Mouse (Mus musculus) midbrain, embryonic 15.5 days (tissue): ENCODE results near the gene Ppp4r1. TPM values are rescaled to one million over a fixed set of nuclear protein-coding genes. Genes with fewer than 3 reads are reported as not detected.

ENCODE experiments used
- ATAC-seq: fragments of 200-750 bp; cut with Nextera tagmentation; replicated peaks from 2 replicates; pipeline ENCODE4 v1.8.0; 2017; ENCODE audit warnings: moderate TSS enrichment
- H3K27ac ChIP-seq: fragments of 300-500 bp; sonication (generic); 2 replicates; pipeline ENCODE4 v1.5.1; 2015; ENCODE audit warnings: mild to moderate bottlenecking, inconsistent platforms
- H3K27me3 ChIP-seq: fragments of 300-500 bp; sonication (generic); replicated peaks from 2 replicates; pipeline ENCODE4 v1.6.1; 2015; ENCODE audit warnings: inconsistent platforms
- H3K36me3 ChIP-seq: fragments of 300-500 bp; sonication (generic); replicated peaks from 2 replicates; pipeline ENCODE4 v1.6.1; 2015; ENCODE audit warnings: inconsistent platforms
- H3K4me1 ChIP-seq: fragments of 300-500 bp; sonication (generic); 2 replicates; pipeline ENCODE4 v1.6.1; 2015; ENCODE audit warnings: inconsistent platforms
- H3K4me2 ChIP-seq: fragments of 300-500 bp; sonication (generic); 2 replicates; pipeline ENCODE4 v1.6.1; 2015; ENCODE audit warnings: inconsistent platforms, mild to moderate bottlenecking, moderate library complexity
- H3K4me3 ChIP-seq: fragments of 300-500 bp; sonication (generic); 2 replicates; pipeline ENCODE4 v1.5.1; 2015; ENCODE audit warnings: mild to moderate bottlenecking, inconsistent platforms
- H3K9ac ChIP-seq: fragments of 300-500 bp; sonication (generic); 2 replicates; pipeline ENCODE4 v1.6.1; 2015; ENCODE audit warnings: mild to moderate bottlenecking, inconsistent platforms
- H3K9me3 ChIP-seq: fragments of 300-500 bp; sonication (generic); 2 replicates; pipeline ENCODE4 v1.6.1; 2016; ENCODE audit warnings: inconsistent platforms
- WGBS: fragments of 180-500 bp; shearing (Covaris S2); methylation state at CpG from one replicate; pipeline ENCODE4 v1.1.7; 2015; ENCODE audit warnings: mixed read lengths; 5-methylcytosine and 5-hydroxymethylcytosine counted together
- polyA plus RNA-seq: library from polyadenylated mRNA; unstranded; fragments of >200 nt; fragmentation: Nextera tagmentation; extraction: Ambion mirVana; gene quantifications from 2 replicates; pipeline ENCODE4 v1.2.1, GENCODE M21; 2015

Ppp4r1 gene
- polyA plus RNA-seq, 1 experiment from 2014 or later, result 49.2 TPM

DNA sequence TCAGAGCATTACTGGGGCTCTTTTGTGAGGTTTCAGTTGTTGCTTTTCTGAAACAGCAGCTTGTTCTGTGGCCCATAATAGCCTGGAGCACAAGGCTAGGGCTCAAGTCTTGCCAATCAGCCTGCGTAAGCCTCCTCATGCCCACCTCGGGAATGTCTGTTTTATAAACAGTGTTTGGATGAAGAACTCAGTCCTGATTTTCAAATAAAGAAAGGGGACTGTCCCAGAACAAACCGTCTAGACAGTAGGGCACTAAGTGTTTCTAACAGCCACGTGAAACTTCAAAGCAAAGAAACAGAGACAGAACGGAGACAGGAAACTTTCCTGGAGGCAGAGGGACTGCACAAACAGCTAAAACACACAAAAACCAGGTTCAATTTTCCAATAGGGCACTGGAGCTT is 89.3 kb downstream of the Ppp4r1 start:
- H3K9ac ChIP-seq, result no peak overlapping the region
- no peak overlapping the region for H3K4me2 ChIP-seq
- peaks cover 16% of the 10 kb centered on the region for H3K4me1 ChIP-seq
- H3K4me3 ChIP-seq, result no peak overlapping the region
- 44% methylated on average over 5 of the region's 5 CpGs for WGBS
- ATAC-seq, result no peak
- no peaks in the 10 kb centered on the region for H3K9me3 ChIP-seq
- H3K27me3 ChIP-seq, result no peaks in the 10 kb centered on the region
- H3K27ac ChIP-seq, result 0 out of 2 replicates have a peak overlapping the region, but pooled peaks have one; percentile 9
- peaks cover 3% of the 10 kb centered on the region; the same call in 1 of the 2 replicates for H3K36me3 ChIP-seq

DNA sequence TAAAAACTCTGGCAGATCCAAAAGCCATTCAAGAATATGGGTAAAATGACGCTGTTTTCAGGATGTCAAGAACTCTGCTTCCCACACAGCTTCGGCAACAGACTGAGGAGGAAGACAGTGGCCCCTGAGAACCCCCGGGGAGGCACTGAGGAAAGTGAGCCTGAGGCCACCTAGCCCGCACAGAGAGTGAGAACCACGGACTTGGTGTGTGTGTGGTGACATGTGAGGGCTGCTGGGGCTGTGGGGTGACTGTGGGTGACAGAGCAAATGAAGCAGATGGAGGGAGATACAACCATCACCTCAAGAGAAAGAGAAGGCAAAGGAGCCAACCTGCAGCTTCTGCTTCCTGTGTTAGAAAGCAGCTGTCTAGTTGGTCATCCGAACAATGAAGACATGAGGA is 89.7 kb downstream of the Ppp4r1 start:
- H3K4me1 ChIP-seq, result peaks cover 16% of the 10 kb centered on the region
- no peak overlapping the region for H3K4me2 ChIP-seq
- no peaks in the 10 kb centered on the region for H3K9me3 ChIP-seq
- no peak overlapping the region for H3K9ac ChIP-seq
- ATAC-seq, result no peak
- H3K27ac ChIP-seq, result 0 out of 2 replicates have a peak overlapping the region, but pooled peaks have one; percentile 9
- 76% methylated on average over 6 of the region's 6 CpGs for WGBS
- H3K27me3 ChIP-seq, result no peaks in the 10 kb centered on the region
- H3K4me3 ChIP-seq, result no peak overlapping the region
- H3K36me3 ChIP-seq, result peaks cover 3% of the 10 kb centered on the region; the same call in 1 of the 2 replicates

DNA sequence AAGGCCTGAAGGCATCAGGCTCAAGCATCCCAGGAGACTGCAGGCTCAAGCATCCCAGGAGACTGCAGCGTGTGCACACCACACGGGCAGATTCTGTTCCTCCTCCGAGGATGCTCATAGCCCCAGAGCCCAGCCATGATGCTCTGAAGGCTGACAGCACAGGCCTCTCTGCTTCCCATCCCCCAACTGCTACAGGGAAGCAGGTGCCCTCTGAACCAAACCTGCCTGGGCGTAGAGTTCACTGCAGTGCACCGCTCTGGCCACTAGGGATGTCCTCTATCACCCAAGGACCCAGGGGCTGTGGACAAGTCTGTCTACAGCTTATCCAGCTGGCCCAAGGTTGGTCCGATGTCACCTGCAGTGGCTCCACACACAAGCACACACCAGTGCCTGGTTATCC is 90.3 kb downstream of the Ppp4r1 start:
- Histone ChIP-seq H3K9me3 (no peaks in the 10 kb centered on the region), H3K4me3 (no peak overlapping the region), H3K9ac (no peak overlapping the region), H3K27ac (no peak overlapping the region), H3K4me1 (peaks cover 16% of the 10 kb centered on the region), H3K36me3 (no peaks in the 10 kb centered on the region), H3K27me3 (no peaks in the 10 kb centered on the region), H3K4me2 (no peak overlapping the region)
- ATAC-seq, result 0 out of 2 replicates have a peak, but pooled peaks have one; percentile 28
- WGBS, result 26% methylated on average over 6 of the region's 6 CpGs

DNA sequence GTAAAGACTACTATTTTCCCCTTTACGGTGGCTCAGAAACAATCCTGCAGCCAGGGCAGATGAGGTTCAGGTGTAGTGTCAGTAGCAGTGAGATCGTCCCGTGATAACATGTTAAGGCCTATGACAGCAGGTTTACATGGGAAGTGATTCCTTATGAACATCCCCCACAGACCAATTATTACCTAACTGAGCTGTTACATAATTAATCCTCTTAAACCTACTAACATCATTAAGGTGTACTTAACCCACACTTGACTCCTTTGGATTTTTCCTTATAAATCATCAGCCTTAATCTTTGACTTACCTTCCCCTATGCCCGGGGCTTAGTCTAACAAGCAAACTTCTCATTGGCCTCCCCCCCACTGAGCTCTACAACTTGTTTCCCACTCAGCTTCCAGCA is 90.8 kb downstream of the Ppp4r1 start:
- no peak overlapping the region for H3K9ac ChIP-seq
- WGBS, result 76% methylated on average over 4 of the region's 4 CpGs
- ATAC-seq, result no peak

DNA sequence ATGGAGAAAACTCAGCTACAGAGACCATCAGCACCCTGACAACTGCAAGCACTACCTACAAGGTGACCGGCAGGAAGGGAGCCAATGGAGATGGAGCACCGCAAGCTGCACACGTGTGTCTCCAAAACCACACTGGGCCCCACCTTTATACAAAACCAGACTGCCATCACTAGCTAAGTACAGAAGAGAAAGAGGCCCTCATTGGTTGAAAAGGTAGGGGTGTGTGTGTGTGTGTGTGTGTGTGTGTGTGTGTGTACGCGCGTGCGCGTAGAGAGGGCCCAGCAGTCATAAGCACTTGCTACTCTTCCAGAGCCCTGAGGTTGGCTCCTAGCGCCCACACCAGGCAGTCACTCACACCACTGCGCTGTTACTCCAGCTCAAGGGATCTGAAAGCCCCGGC is 91.5 kb downstream of the Ppp4r1 start:
- Histone ChIP-seq H3K9me3 (no peaks in the 10 kb centered on the region), H3K36me3 (no peaks in the 10 kb centered on the region), H3K4me1 (peaks cover 16% of the 10 kb centered on the region), H3K4me2 (no peak overlapping the region), H3K4me3 (no peak overlapping the region), H3K27me3 (no peaks in the 10 kb centered on the region), H3K9ac (no peak overlapping the region), H3K27ac (no peak overlapping the region)
- 96% methylated on average over 11 of the region's 11 CpGs for WGBS
- ATAC-seq, result no peak

More for the DNA sequence above, 90.8 kb downstream of the Ppp4r1 start:
- Histone ChIP-seq H3K4me3 (no peak overlapping the region), H3K4me1 (peaks cover 16% of the 10 kb centered on the region), H3K27ac (no peak overlapping the region), H3K36me3 (no peaks in the 10 kb centered on the region), H3K9me3 (no peaks in the 10 kb centered on the region), H3K27me3 (no peaks in the 10 kb centered on the region), H3K4me2 (no peak overlapping the region)

DNA sequence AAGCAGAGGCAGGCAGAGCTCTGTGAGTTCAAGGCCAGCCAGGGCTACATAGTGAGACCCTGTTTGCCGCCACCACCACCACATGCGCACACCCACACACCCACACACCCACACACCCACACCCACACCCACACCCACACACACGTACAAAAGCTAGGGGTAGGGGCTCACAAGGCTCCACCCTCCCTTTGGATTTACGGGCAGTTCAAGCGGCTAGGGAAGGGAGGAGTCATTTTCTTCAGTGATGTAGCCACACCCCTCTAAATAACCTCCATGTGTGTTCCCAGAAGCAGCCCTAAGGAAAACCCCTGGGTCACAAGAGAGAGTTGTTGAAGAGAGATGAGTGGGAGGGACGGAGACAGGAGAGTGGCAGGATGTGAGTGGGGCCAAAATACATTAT is 94.7 kb downstream of the Ppp4r1 start:
- H3K27me3 ChIP-seq, result no peaks in the 10 kb centered on the region
- H3K9me3 ChIP-seq, result no peaks in the 10 kb centered on the region
- no peak overlapping the region for H3K4me3 ChIP-seq
- no peak for ATAC-seq
- H3K9ac ChIP-seq, result no peak overlapping the region
- H3K36me3 ChIP-seq, result no peaks in the 10 kb centered on the region
- WGBS, result 75% methylated on average over 6 of the region's 6 CpGs
- H3K4me2 ChIP-seq, result no peak overlapping the region
- H3K27ac ChIP-seq, result no peak overlapping the region
- H3K4me1 ChIP-seq, result peaks cover 13% of the 10 kb centered on the region

DNA sequence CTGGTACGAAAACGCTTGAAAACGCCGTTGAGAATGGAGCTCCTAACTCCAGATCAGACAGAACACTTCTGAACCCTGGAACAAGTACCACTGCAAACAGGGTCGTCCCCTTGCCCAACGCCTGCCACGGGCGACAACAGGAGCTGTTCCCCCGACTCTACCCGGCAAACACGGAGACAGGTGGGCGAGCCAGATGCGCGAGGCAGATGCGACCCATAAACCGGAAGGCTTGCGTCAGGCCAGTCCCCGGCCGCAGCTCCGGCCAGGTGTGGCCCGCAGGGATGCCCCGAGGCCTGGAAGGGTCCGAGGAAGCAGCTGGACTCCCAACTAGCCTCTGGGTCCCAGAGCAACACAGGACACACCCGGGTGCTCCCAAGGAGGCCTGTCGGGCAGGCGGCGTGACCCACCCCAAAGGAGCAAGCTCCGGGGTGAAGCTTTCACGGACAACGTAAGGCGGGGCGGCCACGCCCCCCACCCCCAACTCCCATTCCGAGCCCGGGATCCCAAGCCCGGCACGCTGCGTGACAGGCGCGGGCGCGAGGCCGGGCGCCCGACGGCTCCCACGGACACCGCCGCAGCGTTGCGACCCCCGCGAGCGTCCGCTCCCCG is 101.8 kb downstream of the Ppp4r1 start:
- Histone ChIP-seq H3K4me1 (peaks cover 38% of the 10 kb centered on the region), H3K27me3 (no peaks in the 10 kb centered on the region), H3K4me3 (peak overlapping the region; percentile 72), H3K36me3 (no peaks in the 10 kb centered on the region), H3K4me2 (peak overlapping the region; percentile 74), H3K9ac (peak overlapping the region; percentile 79), H3K27ac (peak overlapping the region; percentile 92), H3K9me3 (no peaks in the 10 kb centered on the region)
- peak; percentile 61 for ATAC-seq
- under 1% methylated on average over 29 of the region's 56 CpGs for WGBS

DNA sequence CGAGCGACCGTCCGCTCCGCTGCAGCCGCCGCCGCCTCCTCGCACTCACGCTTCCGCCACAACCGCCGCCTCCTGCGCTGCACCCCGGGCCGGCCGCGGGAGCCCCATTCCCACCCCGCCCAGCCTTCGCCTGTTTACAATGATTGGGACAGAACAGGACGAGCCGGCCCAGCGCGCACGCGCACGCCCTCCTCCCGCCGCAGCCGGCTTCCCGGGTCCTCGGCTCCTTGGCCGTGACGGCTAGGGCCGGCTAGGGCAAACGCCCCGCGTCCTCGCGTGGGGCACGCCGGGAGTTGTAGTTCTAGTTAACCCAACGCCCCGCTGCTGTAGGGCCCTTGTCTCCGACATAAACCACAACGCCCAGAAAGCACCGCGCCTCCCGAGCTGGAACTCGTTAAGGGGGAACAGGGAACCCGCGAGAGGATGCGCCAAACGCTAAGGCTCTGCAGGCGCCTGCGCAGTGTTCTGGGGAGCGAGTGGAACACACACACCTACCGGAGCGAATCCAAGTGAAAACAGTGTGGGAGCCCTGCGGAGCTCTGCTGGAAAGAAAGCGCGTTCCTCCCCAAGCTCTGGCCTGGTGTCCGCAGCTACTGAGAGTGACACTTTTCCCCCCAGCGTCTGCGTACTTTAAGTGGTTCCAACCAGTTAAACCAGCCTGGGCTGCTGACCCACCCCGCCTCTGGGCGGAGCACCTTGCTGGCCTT is 102.5 kb downstream of the Ppp4r1 start:
- Histone ChIP-seq H3K4me2 (peak overlapping the region; percentile 74), H3K27ac (peak overlapping the region; percentile 92), H3K9ac (peak overlapping the region; percentile 79), H3K27me3 (no peaks in the 10 kb centered on the region), H3K4me1 (peaks cover 38% of the 10 kb centered on the region), H3K4me3 (peak overlapping the region; percentile 72), H3K36me3 (no peaks in the 10 kb centered on the region), H3K9me3 (no peaks in the 10 kb centered on the region)
- ATAC-seq, result peak; percentile 99
- WGBS, result under 1% methylated on average over 56 of the region's 67 CpGs

DNA sequence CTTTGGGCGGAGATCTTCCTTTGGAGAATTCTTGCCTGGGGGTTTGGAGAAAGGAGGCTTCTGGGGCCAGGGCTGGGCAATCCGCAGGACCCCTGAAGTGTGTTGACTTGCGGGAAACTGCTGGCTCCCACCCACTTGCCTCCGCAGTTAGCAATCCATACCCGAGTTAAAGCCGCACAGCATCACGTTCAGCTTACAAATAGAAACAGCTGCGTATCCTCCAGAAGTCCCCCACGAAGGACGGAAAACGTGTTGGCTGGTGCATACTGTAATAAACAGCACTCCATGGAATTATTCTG is 103.0 kb downstream of the Ppp4r1 start:
- 0% methylated on average over 11 of the region's 11 CpGs for WGBS
- Histone ChIP-seq H3K36me3 (no peaks in the 10 kb centered on the region), H3K27ac (peak overlapping the region; percentile 92), H3K4me3 (peak overlapping the region; percentile 72), H3K4me1 (peaks cover 38% of the 10 kb centered on the region), H3K9me3 (no peaks in the 10 kb centered on the region), H3K9ac (peak overlapping the region; percentile 51), H3K27me3 (no peaks in the 10 kb centered on the region), H3K4me2 (peak overlapping the region; percentile 74)
- ATAC-seq, result no peak

DNA sequence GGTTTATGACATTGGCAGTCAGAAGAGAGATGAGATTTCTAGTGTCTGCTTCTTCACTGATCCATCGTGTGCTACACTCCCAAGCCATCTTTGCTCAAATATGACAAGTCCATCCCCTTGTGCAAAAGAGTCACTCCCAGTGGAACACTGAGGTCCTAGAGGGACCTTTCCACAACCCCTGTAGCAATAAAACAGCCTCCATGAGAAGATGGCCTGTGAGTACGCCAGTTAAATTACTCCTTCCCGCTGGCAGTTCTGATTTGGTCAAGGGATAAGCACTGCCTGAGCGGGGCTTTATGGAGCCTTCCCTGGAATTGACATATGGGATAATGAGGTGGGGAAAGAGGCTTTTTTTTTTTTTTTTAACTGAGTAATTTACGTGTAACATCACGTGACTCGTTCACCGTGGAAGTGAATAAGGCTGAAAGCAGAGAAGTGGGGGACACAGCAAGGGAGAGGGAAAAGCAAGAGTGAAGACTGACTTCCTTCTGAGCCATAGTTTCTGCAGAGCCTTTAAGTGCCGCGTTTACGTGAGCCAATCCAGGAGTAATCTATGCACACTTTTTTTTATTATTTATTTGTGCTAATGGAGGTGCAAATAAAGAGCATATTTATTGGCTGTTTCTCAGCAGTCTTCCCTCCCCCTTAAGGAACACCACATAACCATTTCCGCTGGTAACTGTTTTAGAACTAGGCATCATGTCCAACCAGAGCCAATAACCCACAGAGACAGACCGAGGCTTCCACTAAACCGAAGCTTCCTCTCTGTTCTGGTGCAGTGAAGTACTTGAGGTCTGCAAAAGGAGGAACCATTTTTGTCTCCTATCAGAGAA is 103.5 kb downstream of the Ppp4r1 start, which contains the start of gene Ralbp1:
Gene Ralbp1 (minus strand): TSS at position 102 of the 833 bp plus-strand sequence.
- no peaks in the 10 kb centered on the region for H3K36me3 ChIP-seq
- no peaks in the 10 kb centered on the region for H3K27me3 ChIP-seq
- ATAC-seq, result no peak; the same call in 1 of the 2 replicates
- peak within 1 kb of the TSS; percentile 72 for H3K4me3 ChIP-seq
- H3K4me2 ChIP-seq, result peak within 1 kb of the TSS; percentile 74
- WGBS, result 7% methylated on average over 14 of the region's 14 CpGs
- no peaks in the 10 kb centered on the region for H3K9me3 ChIP-seq
- H3K4me1 ChIP-seq, result peaks cover 38% of the 10 kb centered on the region
- peak within 1 kb of the TSS; percentile 92 for H3K27ac ChIP-seq
- peak within 1 kb of the TSS; percentile 79 for H3K9ac ChIP-seq

DNA sequence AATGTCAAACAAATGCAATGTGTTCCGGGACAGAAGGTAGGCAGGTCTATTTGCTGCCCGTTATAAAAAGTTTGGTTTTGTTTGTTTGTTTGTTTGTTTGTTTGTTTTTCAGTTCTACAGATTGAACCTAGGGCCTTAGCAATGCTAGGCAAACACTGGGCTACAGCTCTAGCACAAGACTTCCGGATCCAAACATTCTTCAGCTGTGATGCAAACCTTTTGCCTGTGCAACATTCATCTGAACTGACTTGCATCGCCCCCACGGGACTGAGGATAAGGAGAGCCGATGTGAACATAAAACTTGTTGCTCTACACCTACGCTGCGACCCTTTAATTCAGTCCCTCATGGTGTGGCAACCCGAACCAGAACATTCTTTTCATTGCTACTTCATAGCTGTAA is 104.2 kb downstream of the Ppp4r1 start:
- Histone ChIP-seq H3K36me3 (no peaks in the 10 kb centered on the region), H3K4me3 (peak overlapping the region; percentile 72), H3K4me1 (peaks cover 38% of the 10 kb centered on the region), H3K27me3 (no peaks in the 10 kb centered on the region), H3K9ac (peak overlapping the region; percentile 51; the same call in 1 of the 2 replicates), H3K27ac (peak overlapping the region; percentile 92), H3K9me3 (no peaks in the 10 kb centered on the region), H3K4me2 (peak overlapping the region; percentile 74)
- whole genome bisulfite sequencing, result 81% methylated on average over 9 of the region's 9 CpGs
- no peak for ATAC-seq

DNA sequence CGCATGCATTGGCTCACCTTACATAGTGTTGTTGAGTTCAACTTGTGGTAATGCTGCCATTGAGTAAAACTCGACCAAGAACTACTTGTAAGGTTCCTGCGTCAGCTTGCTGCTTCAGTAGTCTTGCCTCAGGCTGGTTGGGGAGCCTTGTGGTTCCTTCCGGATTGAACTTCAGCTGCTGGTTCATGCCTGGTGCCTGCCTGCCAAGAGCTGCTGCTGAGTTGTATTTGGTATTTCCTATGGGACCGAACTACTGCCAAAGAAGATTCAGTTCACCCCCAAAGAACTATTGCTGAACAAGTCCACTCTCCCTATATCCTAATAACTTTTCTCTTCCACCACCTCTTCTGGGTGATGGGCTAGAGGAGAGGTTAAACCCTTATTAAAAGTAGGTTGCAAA is 107.1 kb downstream of the Ppp4r1 start:
- WGBS, result 84% methylated on average over 5 of the region's 5 CpGs
- H3K27ac ChIP-seq, result no peak overlapping the region
- ATAC-seq, result no peak

More for the DNA sequence above, 107.1 kb downstream of the Ppp4r1 start:
- Histone ChIP-seq H3K4me1 (peaks cover 15% of the 10 kb centered on the region), H3K4me2 (no peak overlapping the region), H3K9me3 (no peaks in the 10 kb centered on the region), H3K36me3 (no peaks in the 10 kb centered on the region), H3K27me3 (no peaks in the 10 kb centered on the region), H3K9ac (no peak overlapping the region), H3K4me3 (no peak overlapping the region)
